Mouse (Mus musculus): Measurements from ENCODE around the gene Nav2.
A peak's percentile ranks its signal among the peaks of the same experiment; 100 is the strongest.

The Nav2 gene

GRCm38 (mm10) chr7:49499598-49499997 is 591.1 kb downstream of the Nav2 start:
- no peak for DNase-seq

- no peak for DNase-seq
These were observed 592.4 kb downstream of the Nav2 start for GRCm38 (mm10) chr7:49500916-49501315.

- DNase-seq = no peak
These were observed 594.9 kb downstream of the Nav2 start for GRCm38 (mm10) chr7:49503419-49503818.

GRCm38 (mm10) chr7:49503881-49504280 is 595.4 kb downstream of the Nav2 start:
- no peak for DNase-seq

- DNase-seq = no peak
These were observed 595.8 kb downstream of the Nav2 start for GRCm38 (mm10) chr7:49504297-49504696.

GRCm38 (mm10) chr7:49505024-49505423 is 596.5 kb downstream of the Nav2 start:
- DNase-seq = no peak

- no peak for DNase-seq
These were observed 597.7 kb downstream of the Nav2 start for GRCm38 (mm10) chr7:49506085-49506820.

- no peak for DNase-seq
These were observed 599.5 kb downstream of the Nav2 start for GRCm38 (mm10) chr7:49507943-49508506.

GRCm38 (mm10) chr7:49511820-49512453 is 603.4 kb downstream of the Nav2 start:
- DNase-seq = no peak

- DNase-seq = no peak
These were observed 605.4 kb downstream of the Nav2 start for GRCm38 (mm10) chr7:49513763-49514437.

GRCm38 (mm10) chr7:49515012-49515411 is 606.5 kb downstream of the Nav2 start:
- no peak for DNase-seq

- no peak for DNase-seq
These were observed 612.0 kb downstream of the Nav2 start for GRCm38 (mm10) chr7:49520504-49520903.

GRCm38 (mm10) chr7:49521349-49521748 is 612.8 kb downstream of the Nav2 start:
- DNase-seq = no peak

- DNase-seq = no peak
These were observed 613.5 kb downstream of the Nav2 start for GRCm38 (mm10) chr7:49521976-49522375.

- peak; percentile 26 for DNase-seq
These were observed 614.0 kb downstream of the Nav2 start for GRCm38 (mm10) chr7:49522411-49523114.

GRCm38 (mm10) chr7:49523115-49523445 is 614.6 kb downstream of the Nav2 start:
- DNase-seq = no peak

- DNase-seq = no peak
These were observed 615.2 kb downstream of the Nav2 start for GRCm38 (mm10) chr7:49523729-49524128.

GRCm38 (mm10) chr7:49525348-49526100 is 617.0 kb downstream of the Nav2 start:
- no peak for DNase-seq

- no peak for DNase-seq
These were observed 617.6 kb downstream of the Nav2 start for GRCm38 (mm10) chr7:49526101-49526499.

- no peak for DNase-seq
These were observed 619.0 kb downstream of the Nav2 start for GRCm38 (mm10) chr7:49527495-49527894.

GRCm38 (mm10) chr7:49527925-49528324 is 619.4 kb downstream of the Nav2 start:
- no peak for DNase-seq

GRCm38 (mm10) chr7:49529498-49529897 is 621.0 kb downstream of the Nav2 start:
- no peak for DNase-seq

All from lung, postnatal 14 days (tissue).